Mouse (Mus musculus) liver, adult 2 months (tissue): ENCODE results near the gene Pink1. TPM values are rescaled to one million over a fixed set of nuclear protein-coding genes. Genes with fewer than 3 reads are reported as not detected.
A peak's percentile ranks its signal among the peaks of the same experiment; 100 is the strongest.

Experiments used
- DNase-seq: peaks from one replicate; pipeline ENCODE4 v3.0.0-alpha.2; 2011; ENCODE audit warnings: low read depth, low spot score; ENCODE audit errors: extremely low read depth
- H3K27ac ChIP-seq: fragments of 200-500 bp; replicated peaks from 2 replicates; pipeline ENCODE4 v1.5.1; 2012; ENCODE audit warnings: low read depth, mild to moderate bottlenecking, control low read depth, inconsistent platforms, low read length; ENCODE audit not compliant: insufficient read depth
- H3K27me3 ChIP-seq: fragments of 200-500 bp; 2 replicates; pipeline ENCODE4 v1.6.1; 2012; ENCODE audit warnings: mild to moderate bottlenecking, moderate library complexity, low read length, inconsistent platforms; ENCODE audit not compliant: control insufficient read depth, insufficient read depth
- H3K36me3 ChIP-seq: fragments of 200-500 bp; 2 replicates; pipeline ENCODE4 v1.6.1; 2012; ENCODE audit warnings: low read length, inconsistent platforms; ENCODE audit not compliant: control insufficient read depth, insufficient read depth
- H3K4me1 ChIP-seq: fragments of 200-500 bp; 2 replicates; pipeline ENCODE4 v1.6.1; 2011; ENCODE audit warnings: low read length; ENCODE audit not compliant: control insufficient read depth, insufficient read depth
- H3K4me3 ChIP-seq: fragments of 200-500 bp; 2 replicates; pipeline ENCODE4 v1.5.1; 2011; ENCODE audit warnings: low read depth, mild to moderate bottlenecking, control low read depth, low read length, moderate library complexity; ENCODE audit not compliant: insufficient read depth
- H3K79me2 ChIP-seq: fragments of 200-500 bp; 2 replicates; pipeline ENCODE4 v1.6.1; 2012; ENCODE audit warnings: inconsistent platforms, mild to moderate bottlenecking, low read length, moderate library complexity; ENCODE audit not compliant: control insufficient read depth, insufficient read depth
- H3K9ac ChIP-seq: fragments of 200-500 bp; 2 replicates; pipeline ENCODE4 v1.6.1; 2012; ENCODE audit warnings: low read depth, mild to moderate bottlenecking, control low read depth, inconsistent platforms, low read length
- CTCF ChIP-seq: fragments of 200-500 bp; IDR thresholded peaks from 2 replicates; pipeline ENCODE4 v1.5.1; 2011; ENCODE audit warnings: low read depth, low read length, control low read depth
- POLR2A ChIP-seq: fragments of 200-500 bp; IDR thresholded peaks from 2 replicates; pipeline ENCODE4 v1.6.1; 2011; ENCODE audit warnings: low read length, control low read depth; ENCODE audit not compliant: insufficient read depth; ENCODE audit errors: extremely low read depth
- WGBS: fragments of 180-500 bp; shearing (Covaris S2); methylation state at CpG from one replicate; pipeline ENCODE4 v1.1.7; 2018; 5-methylcytosine and 5-hydroxymethylcytosine counted together
- polyA plus RNA-seq: library from polyadenylated mRNA; depleted of rRNA; stranded (reverse); fragments of >200 nt; gene quantifications from 2 replicates; pipeline ENCODE4 v1.2.3, GENCODE M21; 2012
- total RNA-seq: library from RNA; depleted of rRNA; stranded (reverse); fragments of >200 nt; gene quantifications from 2 replicates; pipeline ENCODE4 v1.2.3, GENCODE M21; 2014

The Pink1 gene
- total and polyA plus RNA-seq, 2 experiments = 134 to 192 TPM

DNA sequence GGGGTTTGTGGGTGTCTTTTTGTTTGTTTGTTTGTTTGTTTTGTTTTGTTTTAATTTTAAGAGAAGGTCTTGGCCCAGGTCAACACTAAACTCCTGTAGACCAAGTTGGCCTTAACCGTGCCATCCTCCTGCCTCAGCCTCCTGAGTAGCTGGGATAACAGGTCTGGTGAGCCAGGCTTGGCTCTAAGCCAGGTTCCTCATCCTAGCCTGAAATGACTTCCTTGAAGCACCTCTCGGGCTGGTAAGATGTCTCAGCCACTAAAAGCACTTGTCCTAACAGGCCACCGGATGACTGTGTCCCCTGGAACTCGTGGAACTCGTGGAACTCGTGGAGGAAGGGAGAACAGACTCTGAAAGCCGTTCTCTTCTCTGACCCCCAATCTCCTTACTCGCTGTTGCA lies 30.0 kb upstream of the Pink1 start:
- Histone ChIP-seq H3K4me1 (peaks cover 2% of the 10 kb centered on the region; the same call in 1 of the 2 replicates), H3K4me3 (no peak overlapping the region), H3K9ac (no peak overlapping the region), H3K36me3 (no peaks in the 10 kb centered on the region), H3K27me3 (no peaks in the 10 kb centered on the region), H3K79me2 (peaks cover 4% of the 10 kb centered on the region; the same call in 1 of the 2 replicates), H3K27ac (no peak overlapping the region)
- TF ChIP-seq CTCF (no peak), POLR2A (no peak)
- DNase-seq = no peak
- WGBS = 81% methylated on average over 8 of the region's 8 CpGs

DNA sequence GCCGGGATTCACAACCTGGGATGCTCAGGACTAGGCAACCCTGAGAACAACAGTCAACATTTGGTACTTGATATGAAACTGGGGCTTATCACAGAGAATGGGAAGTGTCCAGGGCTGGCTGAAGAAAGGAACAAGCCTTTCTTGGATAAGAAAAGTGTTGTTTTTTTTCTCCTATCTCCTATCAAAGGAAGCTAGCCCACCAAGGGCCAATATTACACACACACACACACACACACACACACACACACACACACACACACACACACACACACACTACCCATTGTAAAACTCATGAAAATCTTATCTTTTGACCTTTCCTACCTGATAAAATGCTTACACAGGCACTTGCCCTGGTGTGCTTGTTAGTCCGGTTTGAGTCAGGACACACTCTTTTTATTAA lies 29.4 kb upstream of the Pink1 start:
- peaks cover 4% of the 10 kb centered on the region; the same call in 1 of the 2 replicates for H3K79me2 ChIP-seq
- TF ChIP-seq CTCF (no peak), POLR2A (no peak)
- H3K4me3 ChIP-seq = no peak overlapping the region
- no peaks in the 10 kb centered on the region for H3K27me3 ChIP-seq
- no peak for DNase-seq
- WGBS = 49% methylated on average over 2 of the region's 2 CpGs
- H3K27ac ChIP-seq = no peak overlapping the region
- no peaks in the 10 kb centered on the region for H3K36me3 ChIP-seq
- H3K4me1 ChIP-seq = peaks cover 2% of the 10 kb centered on the region; the same call in 1 of the 2 replicates
- H3K9ac ChIP-seq = no peak overlapping the region

DNA sequence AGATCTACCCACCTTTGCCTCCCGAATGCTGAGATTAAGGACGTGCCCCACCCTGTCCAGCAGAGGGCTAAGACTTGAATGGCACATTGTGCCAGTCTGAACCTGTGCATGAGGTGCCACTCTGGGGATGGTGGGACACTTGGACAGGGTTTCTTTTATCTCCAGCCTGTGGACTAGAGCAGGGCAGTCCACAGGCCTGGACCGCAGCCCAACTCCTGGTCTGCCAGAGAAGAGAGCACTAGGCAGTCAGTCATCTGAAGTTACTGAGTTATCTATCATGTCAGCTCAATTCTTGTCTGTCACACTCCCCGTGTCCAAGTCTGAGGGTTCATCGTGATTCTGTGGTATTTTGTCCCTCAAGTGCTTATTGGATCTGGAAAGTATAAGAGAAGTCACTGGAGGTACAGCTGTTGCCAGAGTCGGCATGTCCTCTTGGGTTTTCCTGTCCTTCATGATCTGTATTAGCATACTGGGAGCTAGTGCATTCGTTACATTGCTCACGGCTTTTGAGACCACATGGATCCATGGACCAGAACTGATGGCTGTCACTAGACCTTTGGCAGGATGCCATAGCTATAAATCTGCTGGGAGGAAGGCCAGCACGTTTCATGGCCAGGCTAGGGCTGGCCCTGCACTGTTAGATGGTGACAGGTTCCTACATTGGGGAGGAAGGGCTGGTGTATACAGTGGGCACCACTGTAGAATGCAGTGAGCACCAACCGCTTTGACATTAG lies 27.5 kb upstream of the Pink1 start:
- Histone ChIP-seq H3K79me2 (no peaks in the 10 kb centered on the region), H3K27me3 (no peaks in the 10 kb centered on the region), H3K36me3 (0 out of 2 replicates have a peak, but pooled peaks cover 2% of the 10 kb centered on the region), H3K4me1 (peaks cover 6% of the 10 kb centered on the region; the same call in 1 of the 2 replicates), H3K4me3 (no peak overlapping the region), H3K27ac (no peak overlapping the region), H3K9ac (no peak overlapping the region)
- TF ChIP-seq POLR2A (no peak), CTCF (0 out of 2 replicates have a peak, but pooled peaks have one; percentile 3)
- WGBS = 72% methylated on average over 10 of the region's 10 CpGs
- DNase-seq = no peak

DNA sequence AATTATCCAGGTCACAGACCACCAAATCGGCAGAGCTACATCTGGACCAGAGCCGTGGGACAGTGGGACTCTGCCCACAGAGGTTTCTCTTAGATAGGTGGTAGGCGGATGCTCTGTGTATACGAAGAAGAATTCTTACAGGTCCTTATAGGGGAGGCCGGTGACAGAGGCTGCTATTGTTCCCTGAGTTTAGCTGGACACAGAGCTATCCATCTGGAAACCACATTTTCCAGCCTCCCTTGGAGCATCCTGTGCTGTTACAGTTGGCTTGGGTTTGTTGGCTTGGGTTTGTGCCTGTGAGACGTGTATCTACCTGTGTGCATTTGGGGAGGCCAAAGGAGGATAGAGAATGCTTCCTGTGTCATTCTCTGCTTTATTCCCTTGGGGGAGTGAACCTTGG lies 26.6 kb upstream of the Pink1 start:
- H3K4me3 ChIP-seq = no peak overlapping the region
- H3K36me3 ChIP-seq = 0 out of 2 replicates have a peak, but pooled peaks cover 2% of the 10 kb centered on the region
- H3K9ac ChIP-seq = no peak overlapping the region
- peaks cover 13% of the 10 kb centered on the region for H3K4me1 ChIP-seq
- DNase-seq = no peak
- H3K27ac ChIP-seq = no peak overlapping the region
- H3K27me3 ChIP-seq = no peaks in the 10 kb centered on the region
- no peaks in the 10 kb centered on the region for H3K79me2 ChIP-seq
- 94% methylated on average over 6 of the region's 6 CpGs for WGBS
- TF ChIP-seq POLR2A (no peak), CTCF (no peak)

DNA sequence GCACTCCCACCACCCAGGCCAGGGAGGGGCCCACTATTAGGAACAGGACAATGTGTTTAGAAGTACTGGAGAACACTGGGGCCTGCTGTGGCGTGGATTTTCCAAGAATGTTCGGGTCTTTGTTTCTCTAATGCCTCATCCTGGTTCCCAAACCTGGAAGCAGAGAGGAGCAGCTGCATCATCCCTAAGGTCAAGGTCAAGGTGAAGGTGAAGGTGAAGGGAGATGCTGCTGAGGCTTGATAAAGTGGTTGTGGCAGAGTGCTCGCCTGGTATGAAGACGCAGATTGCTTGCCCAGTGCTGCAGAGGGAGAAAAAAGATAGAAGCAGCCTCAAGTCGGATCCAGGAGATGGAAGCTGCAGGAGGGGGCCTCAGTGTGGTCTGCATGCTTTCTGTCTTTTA lies 25.7 kb upstream of the Pink1 start:
- no peak for DNase-seq
- no peak for TF ChIP-seq CTCF
- no peak for TF ChIP-seq POLR2A
- 96% methylated on average over 5 of the region's 5 CpGs for WGBS
- Histone ChIP-seq H3K36me3 (0 out of 2 replicates have a peak, but pooled peaks cover 2% of the 10 kb centered on the region), H3K79me2 (no peaks in the 10 kb centered on the region), H3K4me1 (peaks cover 18% of the 10 kb centered on the region), H3K27ac (no peak overlapping the region), H3K4me3 (no peak overlapping the region), H3K9ac (no peak overlapping the region), H3K27me3 (no peaks in the 10 kb centered on the region)

DNA sequence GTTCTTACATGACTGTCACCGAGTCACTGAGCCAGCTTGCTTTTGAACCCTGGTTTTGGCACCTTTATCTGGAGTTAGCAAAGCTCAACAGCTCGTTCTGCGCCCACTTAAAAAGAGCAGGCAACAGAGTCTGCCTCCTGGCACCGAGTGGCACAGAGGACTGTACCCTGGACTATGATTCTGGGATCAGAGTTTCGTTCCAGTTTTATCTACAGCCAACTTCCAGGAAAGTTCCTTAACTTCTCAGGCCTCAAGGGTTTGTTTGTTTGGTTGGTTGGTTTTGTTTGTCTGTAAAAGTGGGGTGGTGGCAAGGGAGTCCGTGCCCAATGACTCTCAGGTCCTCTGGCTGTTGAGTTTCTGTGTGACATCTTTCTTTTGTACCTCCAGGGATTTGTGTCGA lies 22.6 kb upstream of the Pink1 start:
- peak overlapping the region; percentile 25; the same call in 1 of the 2 replicates for H3K9ac ChIP-seq
- peaks cover 19% of the 10 kb centered on the region for H3K4me1 ChIP-seq
- H3K36me3 ChIP-seq = peaks cover 5% of the 10 kb centered on the region; the same call in 1 of the 2 replicates
- no peaks in the 10 kb centered on the region for H3K27me3 ChIP-seq
- no peak for TF ChIP-seq POLR2A
- TF ChIP-seq CTCF = no peak
- no peak overlapping the region for H3K4me3 ChIP-seq
- H3K79me2 ChIP-seq = no peaks in the 10 kb centered on the region
- H3K27ac ChIP-seq = peak overlapping the region; percentile 86
- peak; percentile 99 for DNase-seq
- WGBS = 29% methylated on average over 7 of the region's 7 CpGs
